Mouse (Mus musculus) embryonic facial prominence, embryonic 11.5 days (tissue): ENCODE measurements around the gene Stox2. TPM values are rescaled to one million over a fixed set of nuclear protein-coding genes. Genes with fewer than 3 reads are reported as not detected.

Source experiments
- ATAC-seq: fragments of 200-750 bp; cut with Nextera tagmentation; replicated peaks from 2 replicates; pipeline ENCODE4 v1.8.0; 2017; ENCODE audit warnings: low read depth; ENCODE audit not compliant: insufficient number of reproducible peaks, low FRiP score, low TSS enrichment
- DNase-seq: peaks from one replicate; pipeline ENCODE4 v3.0.0-alpha.2; 2015; ENCODE audit warnings: low spot score
- H3K27ac ChIP-seq: fragments of 300-500 bp; sonication (generic); replicated peaks from 2 replicates; pipeline ENCODE4 v1.5.1; 2014; ENCODE audit warnings: mild to moderate bottlenecking, low read depth, low read length, control low read depth
- H3K27me3 ChIP-seq: fragments of 300-500 bp; sonication (generic); 2 replicates; pipeline ENCODE4 v1.6.1; 2014; ENCODE audit warnings: mild to moderate bottlenecking, low read length, moderate library complexity, mixed read lengths; ENCODE audit not compliant: control insufficient read depth, insufficient read depth
- H3K36me3 ChIP-seq: fragments of 300-500 bp; sonication (generic); replicated peaks from 2 replicates; pipeline ENCODE4 v1.6.1; 2014; ENCODE audit warnings: low read depth, mild to moderate bottlenecking, low read length, moderate library complexity, mixed read lengths; ENCODE audit not compliant: control insufficient read depth, insufficient read depth
- H3K4me1 ChIP-seq: fragments of 300-500 bp; sonication (generic); 2 replicates; pipeline ENCODE4 v1.6.1; 2014; ENCODE audit warnings: low read length, mixed read lengths; ENCODE audit not compliant: control insufficient read depth, insufficient read depth
- H3K4me2 ChIP-seq: fragments of 300-500 bp; sonication (generic); 2 replicates; pipeline ENCODE4 v1.6.1; 2014; ENCODE audit warnings: low read depth, mild to moderate bottlenecking, control low read depth, low read length, moderate library complexity
- H3K4me3 ChIP-seq: fragments of 300-500 bp; sonication (generic); 2 replicates; pipeline ENCODE4 v1.5.1; 2014; ENCODE audit warnings: low read depth, low read length, control low read depth
- H3K9ac ChIP-seq: fragments of 300-500 bp; sonication (generic); replicated peaks from 2 replicates; pipeline ENCODE4 v1.6.1; 2014; ENCODE audit warnings: mild to moderate bottlenecking, control low read depth, low read length
- H3K9me3 ChIP-seq: fragments of 300-500 bp; sonication (generic); replicated peaks from 2 replicates; pipeline ENCODE4 v1.6.1; 2016; ENCODE audit warnings: mild to moderate bottlenecking, low read length, inconsistent platforms, mixed read lengths; ENCODE audit not compliant: control insufficient read depth
- WGBS: fragments of 180-500 bp; shearing (Covaris S2); extraction: QIAGEN DNeasy Blood & Tissue Kit; methylation state at CpG from one replicate; pipeline ENCODE4 v1.1.7; 2014; 5-methylcytosine and 5-hydroxymethylcytosine counted together
- polyA plus RNA-seq: library from polyadenylated mRNA; unstranded; fragments of >200 nt; fragmentation: Nextera tagmentation; extraction: Ambion mirVana; gene quantifications from 2 replicates; pipeline ENCODE4 v1.2.1, GENCODE M21; 2014

Gene Stox2
- polyA plus RNA-seq, 1 experiment from 2014 or later, result 15.8 TPM

DNA sequence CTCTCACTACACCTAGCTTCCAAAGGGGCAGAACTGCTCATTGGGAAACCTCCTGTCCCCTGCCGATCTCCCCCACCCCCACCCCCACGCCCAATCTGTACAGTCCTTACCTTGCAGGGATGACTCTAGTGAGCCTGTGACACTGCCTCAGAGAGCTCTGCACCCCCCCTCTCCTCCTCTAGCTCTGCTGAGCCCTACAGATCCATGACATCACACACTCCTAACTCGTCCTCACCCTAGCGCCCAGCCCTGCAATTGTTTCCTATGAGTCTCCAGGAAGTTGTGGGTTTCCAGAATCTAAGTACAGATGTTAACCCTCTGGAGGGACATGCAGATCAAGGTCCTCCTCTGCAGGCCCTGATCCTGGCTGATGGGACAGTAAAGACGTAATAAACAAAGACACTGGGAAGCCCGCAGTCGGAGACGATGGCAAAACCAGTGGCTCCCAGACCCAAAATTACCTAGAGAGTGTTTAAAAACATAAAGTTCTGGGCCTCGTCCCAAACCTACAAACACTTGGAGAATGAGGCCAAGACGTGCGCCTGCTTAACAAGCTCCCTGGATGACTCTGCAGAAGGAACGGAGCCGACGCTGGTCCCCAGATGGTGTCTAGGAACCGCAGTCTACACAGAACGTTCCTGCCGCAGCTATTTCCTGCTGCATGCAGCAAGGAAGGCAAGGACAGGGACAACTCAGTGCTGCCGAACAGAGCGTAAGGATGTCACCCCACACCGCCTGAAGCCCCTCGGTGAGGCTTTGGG lies 177.9 kb downstream of the Stox2 start:
- ATAC-seq, result no peak
- no peak overlapping the region for H3K4me2 ChIP-seq

GRCm38 (mm10) chr8:47263070-47263843 lies 182.9 kb downstream of the Stox2 start:
- Histone ChIP-seq H3K4me1 (no peaks in the 10 kb centered on the region), H3K36me3 (no peaks in the 10 kb centered on the region), H3K9ac (no peak overlapping the region), H3K27ac (no peak overlapping the region), H3K27me3 (no peaks in the 10 kb centered on the region), H3K4me2 (no peak overlapping the region), H3K4me3 (no peak overlapping the region), H3K9me3 (no peaks in the 10 kb centered on the region)
- DNase-seq (no peak), ATAC-seq (no peak)
- 75% methylated on average over 17 of the region's 17 CpGs for WGBS

More for the DNA sequence above, 177.9 kb downstream of the Stox2 start:
- H3K27ac ChIP-seq, result no peak overlapping the region
- no peaks in the 10 kb centered on the region; the same call in 1 of the 2 replicates for H3K4me1 ChIP-seq
- no peak overlapping the region for H3K4me3 ChIP-seq
- H3K9ac ChIP-seq, result no peak overlapping the region
- DNase-seq, result no peak
- no peaks in the 10 kb centered on the region for H3K9me3 ChIP-seq
- no peaks in the 10 kb centered on the region for H3K36me3 ChIP-seq
- 73% methylated on average over 21 of the region's 21 CpGs for WGBS
- H3K27me3 ChIP-seq, result no peaks in the 10 kb centered on the region

GRCm38 (mm10) chr8:47260751-47261474 lies 185.2 kb downstream of the Stox2 start:
- 59% methylated on average over 12 of the region's 12 CpGs for WGBS
- ATAC-seq (no peak), DNase-seq (no peak)
- Histone ChIP-seq H3K27me3 (no peaks in the 10 kb centered on the region), H3K9ac (no peak overlapping the region), H3K9me3 (no peaks in the 10 kb centered on the region), H3K4me2 (no peak overlapping the region), H3K27ac (no peak overlapping the region), H3K36me3 (no peaks in the 10 kb centered on the region), H3K4me1 (no peaks in the 10 kb centered on the region), H3K4me3 (no peak overlapping the region)

- no peak overlapping the region for H3K27ac ChIP-seq
- WGBS, result 74% methylated on average over 3 of the region's 4 CpGs
- ATAC-seq, result no peak
- no peak for DNase-seq
- H3K4me3 ChIP-seq, result no peak overlapping the region
- H3K4me1 ChIP-seq, result no peaks in the 10 kb centered on the region
- H3K4me2 ChIP-seq, result no peak overlapping the region
- H3K27me3 ChIP-seq, result no peaks in the 10 kb centered on the region
- no peaks in the 10 kb centered on the region for H3K9me3 ChIP-seq
- H3K9ac ChIP-seq, result no peak overlapping the region
- H3K36me3 ChIP-seq, result no peaks in the 10 kb centered on the region
Observed at GRCm38 (mm10) chr8:47250832-47251231, 195.3 kb downstream of the Stox2 start.

DNA sequence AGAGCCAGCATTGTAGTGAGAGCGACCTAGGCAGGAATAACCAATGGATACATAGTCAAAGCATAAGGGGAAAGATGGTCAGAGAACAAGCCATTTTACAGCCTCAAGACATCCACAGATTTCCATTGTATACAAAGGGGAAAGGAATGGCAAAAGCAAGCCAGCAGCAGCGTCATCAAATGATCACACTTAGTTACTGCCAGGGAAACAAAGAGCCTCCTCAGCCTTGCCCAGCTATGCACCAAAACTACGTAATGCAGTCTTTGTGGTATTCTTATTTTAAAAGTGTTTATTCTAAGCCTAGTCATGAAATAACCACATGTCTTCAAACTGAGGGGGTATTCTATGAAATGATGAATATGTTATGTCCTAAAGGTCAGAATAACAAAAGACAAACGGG lies 201.0 kb downstream of the Stox2 start:
- no peak overlapping the region for H3K9ac ChIP-seq
- no peaks in the 10 kb centered on the region for H3K27me3 ChIP-seq
- no peak overlapping the region for H3K4me3 ChIP-seq
- H3K9me3 ChIP-seq, result no peaks in the 10 kb centered on the region
- DNase-seq (no peak), ATAC-seq (no peak)
- WGBS, result 72% methylated on average over 4 of the region's 4 CpGs
- H3K4me2 ChIP-seq, result no peak overlapping the region
- H3K4me1 ChIP-seq, result no peaks in the 10 kb centered on the region
- no peak overlapping the region for H3K27ac ChIP-seq
- no peaks in the 10 kb centered on the region for H3K36me3 ChIP-seq

GRCm38 (mm10) chr8:47244202-47244601 lies 202.0 kb downstream of the Stox2 start:
- Histone ChIP-seq H3K27ac (no peak overlapping the region), H3K9ac (no peak overlapping the region), H3K27me3 (no peaks in the 10 kb centered on the region), H3K9me3 (no peaks in the 10 kb centered on the region), H3K36me3 (no peaks in the 10 kb centered on the region), H3K4me2 (no peak overlapping the region), H3K4me3 (no peak overlapping the region), H3K4me1 (no peaks in the 10 kb centered on the region)
- WGBS, result 93% methylated on average over 15 of the region's 15 CpGs
- DNase-seq (no peak), ATAC-seq (no peak)

GRCm38 (mm10) chr8:47243631-47244030 lies 202.5 kb downstream of the Stox2 start:
- no peak overlapping the region for H3K4me3 ChIP-seq
- H3K27me3 ChIP-seq, result no peaks in the 10 kb centered on the region
- H3K36me3 ChIP-seq, result no peaks in the 10 kb centered on the region
- H3K9me3 ChIP-seq, result no peaks in the 10 kb centered on the region
- no peak for DNase-seq
- no peak overlapping the region for H3K27ac ChIP-seq
- no peak overlapping the region for H3K9ac ChIP-seq
- H3K4me2 ChIP-seq, result no peak overlapping the region
- 73% methylated on average over 12 of the region's 12 CpGs for WGBS
- H3K4me1 ChIP-seq, result no peaks in the 10 kb centered on the region
- ATAC-seq, result no peak
